Mouse (Mus musculus) yolk sac, embryonic 10.5 days (tissue): ENCODE measurements around the gene Rapgef4.
"Not testable (repeated sequence)": the region's sequence is repeated elsewhere in the genome, so short reads cannot be mapped to it uniquely, and the experiment has no call there.

ENCODE experiments used
- DNase-seq: peaks from one replicate; pipeline ENCODE4 v3.0.0-alpha.2; 2017; ENCODE audit warnings: low spot score

Rapgef4 gene

DNA sequence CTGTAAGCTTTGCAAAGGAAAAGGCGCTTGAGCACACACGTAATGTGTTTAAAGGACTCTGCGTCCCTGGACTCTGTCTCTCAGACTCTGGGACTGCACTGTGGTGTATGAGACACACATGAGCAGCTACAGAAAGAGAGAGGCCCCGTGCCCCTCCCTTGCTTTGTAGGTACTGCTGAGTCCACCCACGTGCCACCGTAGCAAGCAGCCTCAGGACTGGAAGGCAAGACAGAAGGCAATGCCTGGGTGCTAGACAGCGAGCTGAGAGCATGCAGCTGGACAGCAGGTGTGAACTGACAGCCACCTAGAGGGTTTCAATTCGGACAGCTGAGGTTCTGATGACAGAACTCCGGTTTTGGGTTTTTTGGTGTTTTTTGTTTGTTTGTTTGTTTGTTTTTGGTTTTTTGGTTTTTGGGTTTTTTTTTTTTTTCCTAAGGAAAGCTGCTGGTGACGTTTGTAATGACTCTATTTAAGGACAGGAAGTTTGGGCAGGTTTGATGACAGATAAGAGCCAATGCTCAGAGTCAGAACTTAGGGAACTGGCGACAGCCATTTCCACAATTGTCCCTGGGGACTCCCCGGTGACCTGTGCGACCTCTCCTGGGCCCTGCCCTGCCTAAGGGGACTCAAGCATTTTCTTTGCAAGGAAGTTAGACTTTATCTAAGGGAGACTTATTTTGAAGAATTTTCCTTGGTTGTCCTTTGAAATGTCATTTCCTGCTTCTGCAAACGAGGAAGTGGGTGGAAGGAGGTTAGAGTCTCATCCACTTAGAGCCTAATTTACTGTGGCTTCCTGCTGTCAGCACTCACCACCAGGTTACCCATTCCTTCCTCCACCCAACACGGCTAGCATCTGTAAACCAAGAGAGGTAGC lies 136.3 kb downstream of the Rapgef4 start:
- DNase-seq, result no peak

DNA sequence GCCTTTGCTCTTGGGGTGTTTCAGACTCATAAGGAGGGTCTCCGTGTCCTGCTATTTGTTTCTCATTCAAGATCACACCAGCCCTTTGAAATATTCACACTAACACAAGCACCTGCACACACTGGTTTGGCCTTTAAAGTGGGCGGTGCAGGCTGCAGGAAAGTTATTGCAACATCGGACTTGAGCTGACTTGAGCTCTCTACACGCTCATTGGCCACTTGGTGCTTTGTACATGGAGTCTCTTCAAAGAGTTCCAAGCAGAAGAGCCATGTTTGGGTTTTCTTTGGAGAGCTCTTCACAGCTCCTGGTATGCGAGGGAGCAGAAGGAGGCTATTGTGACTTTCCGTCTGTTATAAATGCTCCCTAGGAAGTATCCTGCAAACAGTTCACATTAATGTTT lies 139.2 kb downstream of the Rapgef4 start:
- no peak for DNase-seq

DNA sequence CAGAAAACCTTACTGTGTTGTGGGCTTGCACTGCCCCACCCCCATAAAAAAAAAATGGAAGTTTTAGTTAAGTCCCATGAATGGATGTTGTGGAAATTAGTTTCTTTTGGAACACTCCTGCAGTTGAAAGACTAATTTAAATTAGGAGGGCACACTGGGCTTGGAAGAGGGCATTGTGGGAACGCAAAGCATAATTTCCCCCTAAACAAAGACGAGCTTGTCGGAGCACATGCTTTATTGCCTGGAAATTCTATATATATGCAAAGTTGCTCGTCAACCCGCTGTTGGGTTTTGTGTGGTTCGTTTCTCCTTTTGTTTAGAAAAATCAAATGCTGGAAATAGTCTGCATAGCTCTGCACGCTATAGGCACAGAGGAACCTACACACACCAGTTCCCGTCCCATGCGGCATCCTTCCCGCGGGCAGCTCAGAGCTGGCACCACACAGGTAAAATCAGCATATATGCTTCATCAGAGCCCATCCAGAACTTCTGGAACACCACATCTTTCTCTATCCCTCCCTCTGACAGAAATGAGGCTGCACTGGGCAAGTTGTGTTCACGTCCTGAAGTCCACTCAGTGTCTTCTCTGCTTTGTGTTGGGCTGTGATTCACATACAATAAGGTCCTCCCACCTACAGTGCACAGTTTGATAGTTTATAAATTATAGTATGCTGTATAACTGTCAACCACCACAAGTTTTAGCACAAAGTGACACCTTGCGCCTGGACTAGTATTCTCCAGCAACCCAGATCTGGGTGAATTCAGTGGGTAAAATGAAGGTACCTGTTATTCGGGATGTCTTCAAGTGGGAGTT lies 141.6 kb downstream of the Rapgef4 start:
- DNase-seq, result no peak

DNA sequence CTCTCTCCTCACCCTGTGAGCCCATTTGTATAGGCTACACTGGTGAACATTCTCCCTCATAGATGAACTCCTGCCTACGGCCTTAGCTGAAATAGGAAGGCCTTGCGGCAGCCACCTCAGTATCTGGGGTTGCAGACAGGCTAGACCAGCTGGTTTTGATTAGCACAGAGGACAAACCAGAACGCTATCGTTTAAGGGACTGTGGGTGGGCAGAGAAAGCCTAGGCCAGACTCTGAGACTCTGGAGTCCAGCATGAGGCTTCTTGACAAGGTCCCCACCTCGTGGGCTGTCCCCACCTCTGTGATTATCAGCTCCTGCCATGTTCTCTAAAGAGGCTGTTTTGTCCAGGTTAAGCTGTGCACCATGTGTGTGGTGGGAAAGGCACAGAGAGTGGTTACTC lies 142.8 kb downstream of the Rapgef4 start:
- no peak for DNase-seq

DNA sequence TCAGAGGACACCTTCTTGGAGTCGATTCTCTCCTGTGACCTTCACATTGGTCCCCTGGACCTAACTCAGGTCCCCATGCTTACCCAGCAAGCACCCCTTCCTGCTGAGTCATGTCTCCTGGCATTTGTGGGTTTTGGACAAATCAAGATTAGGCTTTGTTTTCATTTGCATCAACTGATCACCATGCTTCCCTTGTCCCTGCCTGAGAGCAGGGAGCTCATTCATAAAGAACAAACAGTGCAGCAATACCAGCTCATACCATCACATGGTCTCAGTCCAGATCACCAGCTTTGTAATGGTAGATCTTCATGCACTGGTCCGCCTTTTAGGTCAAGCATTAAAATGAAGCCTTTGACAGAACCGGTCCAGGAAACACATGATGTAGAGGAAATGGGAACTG lies 144.7 kb downstream of the Rapgef4 start:
- no peak for DNase-seq

DNA sequence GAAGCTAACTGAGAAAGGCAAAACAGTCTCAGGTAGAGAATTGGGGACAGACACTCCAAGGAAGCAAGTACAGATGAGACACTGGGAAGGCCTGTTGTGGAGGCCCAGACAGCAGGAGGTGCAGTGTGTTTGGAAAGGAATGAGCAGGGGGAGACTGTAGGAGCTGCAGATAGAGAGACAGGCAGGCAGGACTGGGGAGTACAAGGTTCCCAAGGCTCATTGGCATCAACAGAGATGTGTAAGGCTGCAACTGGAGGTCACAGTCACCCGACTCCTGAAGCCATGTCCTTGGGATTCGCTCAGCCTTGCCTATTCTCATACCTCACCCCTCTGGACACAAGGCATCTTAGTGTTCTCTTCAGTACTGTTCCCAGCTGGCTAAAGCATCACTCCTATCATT lies 145.4 kb downstream of the Rapgef4 start:
- no peak for DNase-seq

DNA sequence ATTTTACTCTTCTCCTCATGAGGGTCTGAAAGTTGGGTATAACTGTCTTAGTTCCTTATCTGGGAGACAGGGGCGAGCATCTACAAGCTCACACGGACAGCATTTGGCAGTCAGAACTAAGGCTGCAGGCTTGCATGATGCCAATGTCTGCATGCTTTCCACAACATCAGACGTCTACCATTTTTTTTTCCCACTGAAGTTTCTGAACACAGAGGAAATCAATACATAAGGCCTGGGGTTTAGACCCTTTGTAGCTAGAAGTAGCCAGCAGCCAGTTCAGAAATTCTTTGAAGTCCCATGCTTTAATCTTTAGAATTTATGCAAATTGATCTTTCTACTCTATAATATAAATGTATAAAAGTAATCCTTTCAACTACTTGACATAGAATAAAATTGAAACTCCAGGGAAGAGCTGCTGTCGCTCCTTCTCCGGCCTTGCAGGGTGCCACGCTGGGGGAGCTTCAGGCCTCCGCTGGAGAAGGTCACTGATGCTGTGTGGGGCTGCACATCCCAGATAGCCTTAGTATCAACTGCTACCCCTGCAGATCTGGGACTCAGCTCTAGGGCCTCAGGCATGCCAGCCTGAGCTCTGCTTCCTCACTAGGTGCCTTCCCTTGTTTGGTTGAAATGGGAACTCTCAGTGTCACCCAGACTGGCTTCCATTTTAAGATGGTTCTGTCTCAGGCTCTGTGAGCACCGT lies 148.7 kb downstream of the Rapgef4 start:
- no peak for DNase-seq

DNA sequence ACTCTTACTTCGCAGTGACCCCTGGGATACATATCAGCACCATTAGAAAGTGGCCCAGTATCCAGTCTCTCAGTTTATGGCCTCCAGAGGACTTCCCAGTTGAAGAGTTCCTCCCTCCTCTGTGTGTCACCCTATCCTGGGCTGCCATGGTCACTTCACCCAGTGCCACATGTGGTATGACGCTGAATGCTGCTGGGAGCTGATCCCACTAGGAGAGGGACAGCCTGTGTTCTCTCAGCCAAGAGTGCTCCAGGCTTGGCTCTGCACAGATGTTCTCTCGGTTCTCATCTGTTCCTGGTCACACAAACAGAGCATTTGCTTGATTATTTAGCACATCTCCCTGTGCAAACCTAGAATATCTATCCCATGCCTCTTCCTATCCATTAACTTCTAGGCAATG lies 151.2 kb downstream of the Rapgef4 start:
- no peak for DNase-seq

DNA sequence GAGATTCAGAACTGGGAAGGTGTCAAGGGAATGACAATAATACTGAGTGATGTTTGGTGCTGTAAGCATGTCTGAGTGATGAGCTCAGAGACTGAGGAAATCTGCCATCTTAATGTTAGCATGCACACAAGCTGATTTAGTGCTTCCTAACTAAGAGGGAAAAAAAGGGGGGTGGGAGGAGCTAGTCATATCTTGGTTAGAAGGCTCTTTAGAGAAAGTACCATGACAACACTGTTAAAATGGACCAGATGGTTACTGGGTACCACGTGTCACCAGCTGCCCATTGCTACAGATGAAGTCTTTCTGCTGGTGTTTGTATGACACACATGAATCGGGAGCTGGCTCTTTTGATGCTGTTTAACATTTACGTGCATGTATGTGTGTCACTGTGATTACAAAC lies 155.0 kb downstream of the Rapgef4 start:
- no peak for DNase-seq

DNA sequence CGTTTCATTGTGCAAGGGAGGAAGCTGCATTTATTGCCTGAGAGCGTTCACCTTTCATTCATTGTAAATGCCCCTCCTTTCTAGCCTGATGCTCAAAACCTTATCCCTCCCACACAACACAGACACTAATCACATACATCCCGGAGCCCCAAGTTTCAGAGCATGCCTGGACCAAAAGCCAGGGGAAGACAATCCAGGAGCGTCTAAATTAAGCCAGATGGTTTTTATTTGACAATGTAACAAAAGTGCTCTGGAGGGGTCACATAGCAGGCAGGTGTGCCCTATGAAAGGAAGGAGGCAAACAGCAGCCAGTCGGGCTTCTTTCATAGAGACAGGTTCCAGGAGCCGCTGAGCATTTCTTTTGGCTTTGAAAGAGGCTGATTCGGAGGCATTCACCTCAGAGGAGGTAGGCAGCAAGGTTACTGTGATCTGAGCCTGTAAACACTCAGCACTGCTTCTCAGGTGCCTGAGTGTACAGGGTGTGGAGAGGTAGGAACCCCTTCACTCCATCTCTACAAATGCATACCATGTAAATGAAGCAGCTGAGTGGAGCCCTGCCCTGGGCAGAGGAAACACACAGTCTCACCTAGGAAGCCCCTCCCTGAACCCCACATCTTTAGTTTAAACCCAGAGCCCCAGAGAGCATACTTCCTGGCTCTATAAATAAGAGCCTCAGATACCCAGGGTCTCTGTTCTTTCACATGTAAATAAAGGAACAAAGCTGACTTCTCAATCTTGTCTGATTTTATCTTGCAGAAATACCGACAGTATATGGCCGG lies 155.6 kb downstream of the Rapgef4 start:
- no peak for DNase-seq

DNA sequence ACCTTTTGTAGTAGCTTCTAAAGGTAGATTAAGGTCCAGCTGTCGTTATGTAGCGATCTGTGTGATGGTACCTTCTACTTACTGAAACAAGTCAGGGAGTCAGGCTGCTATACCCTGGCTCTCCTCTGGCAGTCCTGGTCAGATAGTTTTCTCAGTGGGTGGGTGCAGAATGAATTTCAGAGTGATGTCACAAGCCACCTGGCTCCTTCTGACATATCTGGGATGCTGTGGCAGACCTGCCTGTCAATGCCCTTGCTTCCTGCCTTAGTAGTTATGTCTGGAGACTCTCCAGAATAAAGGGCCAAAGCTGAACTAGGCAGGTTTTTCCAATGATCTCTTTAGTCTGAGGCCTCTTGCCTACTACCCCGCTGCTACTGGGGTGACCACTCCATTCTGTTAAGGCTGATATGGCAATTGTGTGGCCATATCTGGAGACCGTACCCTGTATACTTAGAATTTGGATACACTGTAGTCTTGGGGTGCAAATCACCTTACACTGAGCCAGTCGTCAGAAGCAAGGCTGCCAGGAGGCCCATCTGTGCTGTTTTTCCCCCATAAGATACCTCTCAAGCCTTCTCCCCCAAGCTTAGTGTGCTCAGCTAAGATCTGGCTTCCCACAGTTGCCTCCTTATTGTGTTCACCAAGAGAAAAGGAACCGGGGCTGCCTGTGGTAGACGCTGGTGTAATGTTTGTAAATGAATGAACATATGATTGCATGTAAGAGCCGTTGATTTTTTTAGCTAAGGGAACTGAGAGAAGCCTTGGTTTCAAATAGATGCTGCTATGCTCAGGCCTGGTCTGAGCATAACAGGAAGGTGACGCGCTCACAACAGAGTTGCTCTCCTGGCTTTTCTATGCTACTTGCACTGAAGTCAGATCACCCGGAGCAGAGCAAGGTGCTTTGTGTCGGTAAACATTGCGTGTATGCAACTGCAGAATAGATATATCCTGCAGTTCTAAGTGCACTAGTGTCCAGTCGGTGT lies 159.1 kb downstream of the Rapgef4 start:
- DNase-seq, result no peak

DNA sequence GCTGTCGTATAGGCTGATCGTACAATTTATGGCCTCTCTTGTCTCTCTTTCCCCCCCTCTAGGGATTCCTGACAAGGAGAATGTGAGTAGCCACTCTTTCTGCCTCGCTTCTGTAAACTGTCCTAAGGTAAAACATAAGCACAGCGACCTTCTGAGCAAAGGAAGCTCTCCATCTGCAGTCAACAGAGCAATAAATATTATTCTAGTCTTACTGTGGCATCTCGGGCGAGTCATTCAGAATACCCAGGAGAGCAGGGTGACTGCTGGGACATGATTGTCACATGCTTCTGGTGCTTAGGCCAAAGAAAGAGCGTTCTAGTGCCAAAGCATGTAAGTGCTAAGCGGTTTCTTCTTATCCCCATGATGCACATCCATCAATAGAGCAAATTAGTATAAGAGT lies 160.1 kb downstream of the Rapgef4 start:
- DNase-seq, result no peak

DNA sequence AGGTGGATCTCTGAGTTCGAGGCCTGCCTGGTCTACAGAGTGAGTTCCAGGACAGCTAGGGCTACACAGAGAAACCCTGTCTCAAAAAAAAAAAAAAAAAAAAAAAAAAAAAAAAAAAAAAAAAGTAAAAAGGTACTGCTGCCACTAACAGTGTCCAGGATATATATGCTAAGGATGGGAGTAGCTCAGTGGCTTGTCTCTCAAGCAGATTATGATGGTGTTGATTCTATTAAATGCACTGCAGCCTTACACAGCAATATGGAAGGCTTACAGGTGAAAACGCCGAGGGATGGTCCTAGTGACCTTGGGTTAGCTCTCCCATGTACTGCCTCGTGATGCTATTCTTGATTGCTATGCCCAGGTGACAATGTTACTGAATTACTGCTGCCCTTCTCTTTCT lies 160.7 kb downstream of the Rapgef4 start:
- not testable (repeated sequence) for DNase-seq

DNA sequence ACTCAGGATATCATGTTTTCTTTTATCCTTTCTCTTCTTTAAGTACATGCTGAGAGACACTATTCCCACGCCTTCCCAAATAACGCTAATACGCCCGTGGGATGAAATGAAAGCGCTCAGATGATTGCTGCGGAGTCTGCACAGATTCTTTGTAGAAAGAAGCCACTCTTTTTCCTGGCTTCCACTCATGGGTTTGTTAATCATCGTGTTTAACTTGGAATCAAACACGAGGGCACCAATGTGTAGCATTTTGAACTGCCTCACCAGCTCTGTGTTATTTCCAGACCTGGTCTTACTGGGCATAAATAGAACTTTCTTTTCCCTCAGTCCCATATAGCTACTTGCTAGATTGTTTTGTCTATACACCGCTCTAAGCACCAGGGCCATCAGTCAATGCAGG lies 162.4 kb downstream of the Rapgef4 start:
- DNase-seq, result no peak

DNA sequence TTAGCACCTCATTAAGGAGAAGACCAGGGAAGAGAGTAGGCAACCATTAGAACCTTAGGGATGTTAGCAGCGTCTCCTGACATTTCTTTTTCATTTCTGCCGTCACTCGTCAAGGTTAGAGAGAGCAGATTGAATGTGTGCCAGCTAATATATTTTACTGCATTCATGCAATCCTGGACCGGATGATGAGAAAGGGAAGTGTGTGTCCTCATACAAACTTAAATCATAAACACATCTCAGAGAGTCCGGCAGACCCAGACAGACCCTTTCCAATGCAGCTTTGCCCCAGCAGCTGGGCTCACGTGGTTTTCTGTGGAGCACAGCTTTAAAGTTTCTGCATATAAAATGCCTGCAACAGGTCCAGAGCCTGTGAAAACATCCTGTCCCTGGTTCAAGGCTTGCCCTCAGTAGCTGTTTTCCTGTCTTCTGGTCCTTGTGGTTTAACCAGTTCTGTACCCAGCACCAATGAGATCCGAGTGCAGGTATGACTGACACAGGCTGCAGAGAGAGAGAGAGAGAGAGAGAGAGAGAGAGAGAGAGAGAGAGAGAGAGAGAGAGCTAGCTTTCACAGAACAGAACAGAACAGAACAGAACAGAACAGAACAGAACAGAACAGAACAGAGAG lies 163.6 kb downstream of the Rapgef4 start:
- DNase-seq, result no peak

DNA sequence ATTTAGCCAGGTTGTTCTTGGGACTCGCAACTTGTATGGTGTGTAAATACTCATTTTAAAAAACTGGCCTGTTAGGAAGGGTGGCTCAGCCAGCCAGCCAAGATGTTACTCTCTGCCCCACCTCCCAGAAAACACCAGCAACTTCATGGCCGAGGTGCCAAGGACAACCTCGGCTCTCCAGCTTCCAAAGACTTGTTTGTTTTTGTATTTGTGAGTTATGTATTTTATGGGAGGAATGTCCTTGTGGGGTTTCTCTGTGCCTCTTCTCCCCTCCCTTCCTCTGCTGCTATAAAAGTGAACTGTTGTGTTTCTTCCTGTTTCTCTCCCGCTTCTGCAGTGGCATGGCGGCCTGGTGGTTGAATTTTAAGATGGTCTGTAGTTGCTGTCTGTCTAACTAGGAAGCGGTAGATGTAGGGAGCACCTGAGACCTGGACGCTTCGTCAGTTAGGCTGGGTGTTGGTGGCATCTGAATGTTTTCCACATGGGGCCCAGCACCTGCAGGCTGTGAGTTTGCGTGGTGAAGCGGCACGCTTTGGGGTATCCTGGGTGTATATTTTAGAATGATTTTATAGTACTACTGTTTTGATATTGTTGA lies 164.3 kb downstream of the Rapgef4 start:
- no peak for DNase-seq

DNA sequence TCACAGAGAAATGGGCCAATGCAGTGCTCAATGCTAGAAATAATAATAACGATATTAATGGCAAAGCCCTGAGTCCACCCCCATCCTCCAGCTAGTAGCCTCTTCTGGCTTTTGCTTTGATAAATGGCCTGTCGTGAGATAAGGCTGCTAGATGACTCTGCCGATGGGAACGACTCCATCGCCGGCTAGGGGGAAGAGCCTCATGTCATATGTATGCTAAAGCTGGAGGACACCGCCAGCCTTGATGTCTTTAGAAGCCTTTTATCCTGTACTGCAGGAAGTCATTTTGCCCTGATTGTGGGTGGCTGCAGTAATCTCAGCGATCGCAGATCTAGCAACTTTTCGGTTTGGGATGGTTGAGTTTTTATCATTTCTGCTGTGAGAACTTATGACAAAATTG lies 165.0 kb downstream of the Rapgef4 start:
- DNase-seq, result no peak

DNA sequence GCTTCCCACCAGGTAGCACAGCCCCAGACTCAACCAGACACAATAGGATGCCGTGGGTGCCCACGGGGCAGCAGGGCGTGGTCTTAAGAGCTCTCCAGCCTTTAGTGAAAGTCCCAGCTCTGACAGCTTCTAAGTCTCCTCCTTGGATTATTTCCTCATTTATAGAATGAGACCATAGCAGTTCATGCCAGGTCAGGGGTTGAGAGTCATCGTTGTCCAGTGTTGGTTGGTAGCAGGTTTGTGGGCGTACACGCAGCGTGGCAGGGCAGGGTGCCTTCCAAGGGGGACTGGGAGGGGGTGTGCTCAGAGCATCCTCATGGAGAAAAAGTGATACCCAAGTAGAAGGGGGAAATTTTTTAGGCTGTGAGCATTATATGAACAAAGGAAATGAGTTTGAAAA lies 166.2 kb downstream of the Rapgef4 start:
- no peak for DNase-seq

DNA sequence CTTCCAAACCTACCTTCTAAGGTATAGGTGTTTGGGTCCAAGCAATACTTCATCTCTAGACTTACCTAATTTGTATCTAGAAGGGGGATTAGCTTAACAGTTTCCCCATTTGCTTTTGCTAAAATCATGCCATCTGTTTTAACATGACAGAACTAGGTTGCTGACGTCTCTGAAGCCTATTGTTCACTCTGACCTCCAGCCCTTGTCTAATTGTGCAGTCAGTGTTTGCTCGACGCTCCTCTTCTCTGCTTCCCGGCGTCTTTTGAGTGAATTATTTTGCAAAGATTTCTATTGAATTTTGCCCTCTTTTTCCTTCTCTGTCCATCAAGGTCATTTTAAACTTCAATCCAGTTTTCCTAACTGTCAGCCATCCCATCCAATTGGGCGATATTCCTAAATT lies 166.7 kb downstream of the Rapgef4 start:
- no peak for DNase-seq

DNA sequence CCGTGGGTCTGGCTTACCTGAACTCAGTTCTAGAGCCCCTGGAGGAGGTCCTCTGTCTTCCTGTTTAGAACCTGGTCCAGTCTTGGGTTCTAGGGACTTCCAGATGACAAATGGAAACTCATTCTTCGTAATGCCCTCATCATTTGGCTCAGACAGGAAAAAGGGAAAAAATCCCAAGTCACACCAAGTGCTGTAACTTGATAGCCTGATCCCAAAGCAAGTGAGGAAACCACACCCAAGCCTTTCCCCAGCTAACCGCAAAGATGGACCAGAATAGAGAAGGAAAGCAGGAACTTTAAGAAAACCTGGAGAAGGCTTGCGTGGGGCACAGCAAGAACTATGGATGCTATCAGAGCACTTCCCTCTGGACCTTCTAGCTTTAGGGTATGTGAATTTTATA lies 167.6 kb downstream of the Rapgef4 start:
- DNase-seq, result no peak
